Mouse (Mus musculus) left cerebral cortex, adult 8-10 months (tissue): ENCODE data around the gene Cntn3. TPM values are rescaled to one million over a fixed set of nuclear protein-coding genes. Genes with fewer than 3 reads are reported as not detected.

Source experiments
- DNase-seq, 2 experiments: peaks; one replicate each; pipeline ENCODE4 v3.0.0; 2022; ENCODE audit warnings: low spot score in 2 of 2
- total RNA-seq, 4 experiments: library from RNA; stranded (reverse); gene quantifications; 2 replicates each; pipeline ENCODE4 v1.2.4; 2022

The Cntn3 gene
- total RNA-seq, 4 experiments from 2014 or later = 23.2 to 26.5 (median 24.5) TPM

- no peak for DNase-seq
Observed at GRCm38 (mm10) chr6:102478320-102479080, 94.4 kb downstream of the Cntn3 start.

- no peak for DNase-seq
Observed at GRCm38 (mm10) chr6:102438353-102438752, 134.5 kb downstream of the Cntn3 start.

GRCm38 (mm10) chr6:102427549-102427948 is 145.4 kb downstream of the Cntn3 start:
- no peak for DNase-seq

- no peak for DNase-seq
Observed at GRCm38 (mm10) chr6:102421781-102422180, 151.1 kb downstream of the Cntn3 start.

GRCm38 (mm10) chr6:102388590-102388989 is 184.3 kb downstream of the Cntn3 start:
- DNase-seq = no peak

GRCm38 (mm10) chr6:102372112-102372511 is 200.8 kb downstream of the Cntn3 start:
- no peak for DNase-seq

GRCm38 (mm10) chr6:102363880-102364279 is 209.0 kb downstream of the Cntn3 start:
- DNase-seq = no peak

GRCm38 (mm10) chr6:102363291-102363832 is 209.5 kb downstream of the Cntn3 start:
- no peak for DNase-seq

GRCm38 (mm10) chr6:102332144-102332543 is 240.8 kb downstream of the Cntn3 start:
- DNase-seq = no peak

GRCm38 (mm10) chr6:102326711-102327110 is 246.2 kb downstream of the Cntn3 start:
- peak in 1 of 2 experiments; percentile 15 for DNase-seq

- no peak for DNase-seq
Observed at GRCm38 (mm10) chr6:102322614-102323284, 250.2 kb downstream of the Cntn3 start.

GRCm38 (mm10) chr6:102319755-102320154 is 253.1 kb downstream of the Cntn3 start:
- no peak for DNase-seq

- no peak for DNase-seq
Observed at GRCm38 (mm10) chr6:102282889-102283288, 290.0 kb downstream of the Cntn3 start.

GRCm38 (mm10) chr6:102231015-102231414 is 341.9 kb downstream of the Cntn3 start:
- no peak for DNase-seq

- no peak for DNase-seq
Observed at GRCm38 (mm10) chr6:102186316-102186715, 386.6 kb downstream of the Cntn3 start.

- DNase-seq = no peak
Observed at GRCm38 (mm10) chr6:102170913-102171312, 402.0 kb downstream of the Cntn3 start.

GRCm38 (mm10) chr6:102161186-102161585 is 411.7 kb downstream of the Cntn3 start:
- no peak for DNase-seq

GRCm38 (mm10) chr6:102121676-102122075 is 451.2 kb downstream of the Cntn3 start:
- DNase-seq = no peak

GRCm38 (mm10) chr6:102120003-102120402 is 452.9 kb downstream of the Cntn3 start:
- DNase-seq = no peak

- no peak for DNase-seq
Observed at GRCm38 (mm10) chr6:102113629-102114028, 459.3 kb downstream of the Cntn3 start.
